Mouse (Mus musculus): ENCODE results near the gene Smim15.

Gene Smim15

DNA sequence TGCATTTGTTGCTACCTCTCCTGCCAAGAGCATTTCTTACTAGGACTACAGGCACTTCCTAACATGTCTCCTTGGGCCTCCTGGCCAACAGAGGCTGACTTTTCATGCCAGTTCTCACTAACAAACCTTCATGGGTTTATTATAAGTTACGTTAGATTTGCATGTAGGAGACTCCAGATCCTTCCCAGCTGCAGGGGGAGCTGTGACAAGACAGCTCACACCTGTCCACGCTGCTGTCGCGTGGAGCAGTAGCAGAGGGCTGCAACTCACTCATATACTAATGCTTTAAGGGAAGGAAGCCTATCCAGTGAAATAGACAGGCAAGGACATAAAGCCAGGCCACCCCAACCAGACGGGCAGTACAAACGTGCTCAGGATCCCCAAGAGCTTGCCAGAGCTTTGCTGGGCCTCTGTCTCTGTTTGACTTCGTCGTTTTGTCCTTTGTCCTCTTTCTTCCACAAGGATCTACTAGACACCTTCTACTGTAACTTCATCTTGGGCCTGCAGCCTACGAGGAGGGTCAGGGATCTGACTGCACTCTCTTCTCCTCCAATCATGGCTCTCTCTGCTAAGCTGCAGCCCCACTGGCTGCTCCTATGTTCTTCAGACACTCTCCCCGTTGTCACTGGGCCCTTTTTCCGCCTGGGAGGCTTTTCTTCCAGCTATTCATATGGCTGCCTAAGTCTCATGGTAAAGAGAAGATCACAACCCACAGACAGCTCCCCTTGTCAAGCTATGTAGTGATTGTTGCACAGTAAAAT is 19.3 kb downstream of the Smim15 start:
- DNase-seq: peak; percentile 29

GRCm38 (mm10) chr13:108064331-108064730 is 20.1 kb downstream of the Smim15 start:
- no peak for DNase-seq

- no peak for DNase-seq
Observed at GRCm38 (mm10) chr13:108066021-108066420, 21.8 kb downstream of the Smim15 start.

- no peak for DNase-seq
Observed at GRCm38 (mm10) chr13:108069151-108069550, 24.9 kb downstream of the Smim15 start.

DNA sequence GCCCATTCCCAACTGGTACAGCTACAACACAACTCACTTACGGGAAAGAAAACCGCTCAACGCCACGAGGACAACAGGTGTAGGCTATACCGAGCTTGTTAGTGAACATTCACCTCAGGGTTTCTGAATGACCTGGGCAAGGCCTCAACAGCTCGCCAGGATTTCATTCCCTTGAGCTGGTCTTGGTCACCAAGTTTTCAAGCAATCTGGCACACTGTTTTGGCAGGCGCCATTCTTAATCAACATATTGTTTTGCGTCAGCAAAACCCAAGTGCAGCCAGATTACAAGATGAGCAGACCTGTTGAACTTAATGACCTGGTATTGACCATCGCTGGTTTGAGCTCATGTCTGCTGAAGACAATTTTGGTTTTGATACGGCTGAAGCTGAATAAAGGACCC is 25.9 kb downstream of the Smim15 start:
- no peak for DNase-seq

- DNase-seq: no peak
Observed at GRCm38 (mm10) chr13:108077476-108077875, 33.2 kb downstream of the Smim15 start.

DNA sequence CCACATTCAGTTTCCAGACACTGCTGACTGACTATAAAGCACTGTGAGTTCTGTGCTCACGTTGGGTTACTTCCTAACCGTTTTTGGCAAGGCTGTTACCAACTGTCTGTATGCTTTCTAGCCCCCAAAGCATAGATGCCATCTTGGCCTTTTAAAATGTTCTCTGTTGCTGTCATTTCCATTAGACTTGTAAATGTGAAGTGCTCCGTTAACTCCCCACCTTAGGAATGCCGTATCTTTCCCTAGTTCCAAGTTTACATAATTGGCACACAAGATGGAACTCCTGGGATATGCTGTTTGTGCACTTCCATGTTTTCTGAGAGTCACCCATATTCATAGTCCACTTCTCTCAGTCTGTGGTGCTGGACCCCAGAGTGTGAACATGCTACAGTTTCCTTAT is 33.7 kb downstream of the Smim15 start:
- no peak for DNase-seq

- DNase-seq: no peak
Observed at GRCm38 (mm10) chr13:108084086-108084485, 39.8 kb downstream of the Smim15 start.

DNA sequence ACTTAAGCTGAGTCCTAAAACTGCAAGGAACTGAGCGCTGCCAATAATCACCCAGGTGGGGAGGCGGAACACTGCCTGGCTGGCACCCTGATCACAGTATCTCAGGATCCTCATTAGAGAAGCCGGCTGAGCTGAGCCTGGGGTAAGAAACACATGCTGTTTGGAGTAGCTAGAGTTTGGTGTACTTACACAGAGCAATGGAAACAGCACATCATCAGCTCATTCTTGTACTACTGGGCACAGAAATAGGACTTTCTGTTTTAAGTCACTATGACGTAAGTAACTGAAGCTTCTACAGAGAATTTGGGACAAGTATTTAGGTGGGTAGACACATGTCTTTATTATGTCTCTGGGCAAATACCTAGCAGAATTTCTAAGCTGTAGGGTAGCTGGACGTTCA is 41.8 kb downstream of the Smim15 start:
- DNase-seq: no peak

DNA sequence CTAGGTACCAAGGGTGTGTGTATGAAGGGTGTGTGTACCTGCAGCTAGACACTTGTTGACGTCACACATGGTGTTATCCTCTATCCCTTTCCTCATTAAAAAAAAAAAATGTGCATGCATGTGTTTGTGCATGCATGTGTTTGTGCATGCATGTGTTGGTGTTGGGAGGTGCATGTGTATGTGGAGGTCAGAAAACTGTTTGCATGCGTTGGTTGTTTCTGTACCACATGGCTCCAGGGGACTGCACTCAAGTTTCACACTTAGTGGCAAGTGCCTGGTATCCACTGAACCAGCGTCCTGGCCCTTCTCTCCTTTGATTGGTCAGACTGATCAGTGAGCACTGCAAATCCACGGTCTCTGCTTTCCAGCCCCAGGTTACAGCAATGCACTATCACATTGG is 42.5 kb downstream of the Smim15 start:
- no peak for DNase-seq

GRCm38 (mm10) chr13:108092290-108092689 is 48.0 kb downstream of the Smim15 start:
- no peak for DNase-seq

DNA sequence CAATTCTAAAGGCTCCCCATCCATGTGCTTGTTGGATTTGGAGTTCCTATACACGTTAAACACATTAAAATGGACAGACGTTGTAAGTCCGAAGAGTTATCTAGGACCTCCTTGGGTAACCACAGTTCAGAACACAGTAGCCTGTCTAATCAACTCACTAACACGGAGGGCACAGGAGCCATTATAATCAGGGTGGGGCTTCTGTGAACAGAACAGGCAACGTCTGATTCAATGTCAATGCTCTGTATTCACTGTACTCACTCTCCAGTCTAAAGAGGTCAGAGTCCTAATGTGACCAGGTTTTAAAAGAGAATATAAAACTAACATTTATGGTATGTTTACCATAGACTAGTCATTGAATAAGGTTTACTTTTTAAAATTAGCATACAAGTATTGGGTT is 50.4 kb downstream of the Smim15 start:
- DNase-seq: no peak

DNA sequence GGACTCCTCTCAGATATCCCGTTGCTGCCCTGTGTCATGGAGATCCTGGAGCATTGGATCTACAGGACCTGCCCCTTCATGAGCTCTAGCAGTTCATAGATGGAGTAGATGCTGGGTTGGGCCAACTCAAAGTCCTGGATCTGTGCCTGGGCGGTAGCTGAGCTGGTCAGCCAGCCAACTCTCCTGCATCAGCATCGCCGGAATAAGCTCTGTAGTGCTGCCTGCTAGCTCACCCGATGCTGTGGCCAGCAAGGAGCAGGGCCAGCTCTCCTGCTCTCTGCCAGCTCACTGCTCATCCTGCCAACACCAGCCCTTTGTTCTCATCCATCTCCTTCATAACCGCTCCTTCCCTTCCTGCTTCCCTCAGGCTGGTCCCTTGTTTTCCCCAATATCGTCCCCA is 51.4 kb downstream of the Smim15 start:
- DNase-seq: peak; percentile 7

DNA sequence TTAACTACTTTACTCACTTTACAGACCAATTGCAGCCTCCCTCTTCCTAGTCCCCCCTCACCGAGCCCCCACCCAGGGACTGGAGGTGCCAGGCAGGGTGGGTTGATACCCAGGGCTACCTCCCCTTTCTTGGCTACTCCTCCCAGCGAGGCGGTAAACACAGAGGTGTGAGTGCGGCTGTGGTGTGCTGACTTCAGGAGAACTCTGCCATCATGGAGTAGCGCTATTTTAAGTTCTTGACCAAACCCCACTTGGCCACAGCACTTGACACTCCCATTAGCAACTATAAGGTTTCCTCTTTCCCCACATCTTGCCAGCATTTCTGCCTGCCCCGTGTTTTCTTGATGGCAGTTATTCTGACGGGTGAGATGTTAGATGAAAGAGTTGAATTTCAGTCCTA is 52.2 kb downstream of the Smim15 start:
- DNase-seq: peak; percentile 30
